Mouse (Mus musculus): ENCODE data around the gene Dolk.
A peak's percentile ranks its signal among the peaks of the same experiment; 100 is the strongest.

GRCm38 (mm10) chr2:30316136-30316535, 30.0 kb upstream of the Dolk start:
- TF ChIP-seq POLR2A (IDR thresholded peaks at IDR 0.05; ENCODE audit: control insufficient read depth in 1 of 2, insufficient read depth in 1 of 2, low read depth in 1 of 2, low read length in 2 of 2, poor library complexity in 1 of 2), result no peak
- peak; percentile 5 to 30 (median 11); a peak in 3 of 6 replicates for TF ChIP-seq CTCF (IDR thresholded peaks at IDR 0.05 in 2 of 3, conservative IDR thresholded peaks at IDR 0.05 in 1 of 3; ENCODE audit: control insufficient read depth in 1 of 3, insufficient read depth in 1 of 3, low read depth in 2 of 3, low read length in 3 of 3, poor library complexity in 1 of 3, severe bottlenecking in 1 of 3)
- no peak for TF ChIP-seq EP300 (IDR thresholded peaks at IDR 0.05; ENCODE audit: low read depth in 1 of 2, low read length in 2 of 2)
- no peak for TF ChIP-seq GATA1 (IDR thresholded peaks at IDR 0.05; ENCODE audit: low read depth, low read length)
